Mouse (Mus musculus) CD8-positive naive resting alpha-beta T cell, adult 2 months (primary cell): ENCODE results near the gene Ankrd33.
"Not testable (repeated sequence)": the region's sequence is repeated elsewhere in the genome, so short reads cannot be mapped to it uniquely, and the experiment has no call there.

Experiments used
- DNase-seq, 2 experiments: peaks; one replicate each; pipeline ENCODE4 v3.0.0; 2022; ENCODE audit warnings: low read depth in 2 of 2, low spot score in 2 of 2

Gene Ankrd33

GRCm38 (mm10) chr15:101086451-101086850 lies 29.1 kb upstream of the Ankrd33 start:
- no peak for DNase-seq

- DNase-seq = no peak
These were observed 28.6 kb upstream of the Ankrd33 start for GRCm38 (mm10) chr15:101086956-101087355.

GRCm38 (mm10) chr15:101088291-101088690 lies 27.3 kb upstream of the Ankrd33 start:
- no peak for DNase-seq

- no peak for DNase-seq
These were observed 24.0 kb upstream of the Ankrd33 start for GRCm38 (mm10) chr15:101091551-101091950.

GRCm38 (mm10) chr15:101092121-101092828 lies 23.3 kb upstream of the Ankrd33 start:
- DNase-seq = no peak

- no peak for DNase-seq
These were observed 22.5 kb upstream of the Ankrd33 start for GRCm38 (mm10) chr15:101092829-101093648.

GRCm38 (mm10) chr15:101093988-101094387 lies 21.6 kb upstream of the Ankrd33 start:
- DNase-seq = no peak

- no peak for DNase-seq
These were observed 20.6 kb upstream of the Ankrd33 start for GRCm38 (mm10) chr15:101094979-101095378.

- no peak for DNase-seq
These were observed 20.2 kb upstream of the Ankrd33 start for GRCm38 (mm10) chr15:101095392-101095791.

GRCm38 (mm10) chr15:101097985-101098651 lies 17.4 kb upstream of the Ankrd33 start:
- DNase-seq = no peak

- no peak for DNase-seq
These were observed 14.6 kb upstream of the Ankrd33 start for GRCm38 (mm10) chr15:101100996-101101395.

GRCm38 (mm10) chr15:101103605-101104304 lies 11.8 kb upstream of the Ankrd33 start:
- no peak for DNase-seq

- peak; percentile 66 to 74 for DNase-seq
These were observed 10.0 kb upstream of the Ankrd33 start for GRCm38 (mm10) chr15:101105496-101105994.

GRCm38 (mm10) chr15:101106011-101106410 lies 9.5 kb upstream of the Ankrd33 start:
- DNase-seq = no peak

- DNase-seq = no peak
These were observed 7.5 kb upstream of the Ankrd33 start for GRCm38 (mm10) chr15:101107906-101108671.

- peak in 1 of 2 experiments; percentile 18 for DNase-seq
These were observed 2.4 kb upstream of the Ankrd33 start for GRCm38 (mm10) chr15:101113176-101113575.

GRCm38 (mm10) chr15:101113778-101114177 lies 1.8 kb upstream of the Ankrd33 start:
- not testable (repeated sequence) for DNase-seq

- DNase-seq = no peak
These were observed 3.0 kb downstream of the Ankrd33 start for GRCm38 (mm10) chr15:101118399-101119125.
